Mouse (Mus musculus) mammary gland, adult 2 months (tissue): ENCODE results near the gene Lrrc41. TPM values are rescaled to one million over a fixed set of nuclear protein-coding genes. Genes with fewer than 3 reads are reported as not detected.

ENCODE experiments used
- polyA plus RNA-seq: library from polyadenylated mRNA; depleted of rRNA; stranded (reverse); fragments of >200 nt; gene quantifications from 2 replicates; pipeline ENCODE4 v1.2.3, GENCODE M21; 2012; ENCODE audit warnings: low replicate concordance; rRNA removed

Gene Lrrc41
- polyA plus RNA-seq = 73.6 and 93.1 TPM in 2 replicates

DNA sequence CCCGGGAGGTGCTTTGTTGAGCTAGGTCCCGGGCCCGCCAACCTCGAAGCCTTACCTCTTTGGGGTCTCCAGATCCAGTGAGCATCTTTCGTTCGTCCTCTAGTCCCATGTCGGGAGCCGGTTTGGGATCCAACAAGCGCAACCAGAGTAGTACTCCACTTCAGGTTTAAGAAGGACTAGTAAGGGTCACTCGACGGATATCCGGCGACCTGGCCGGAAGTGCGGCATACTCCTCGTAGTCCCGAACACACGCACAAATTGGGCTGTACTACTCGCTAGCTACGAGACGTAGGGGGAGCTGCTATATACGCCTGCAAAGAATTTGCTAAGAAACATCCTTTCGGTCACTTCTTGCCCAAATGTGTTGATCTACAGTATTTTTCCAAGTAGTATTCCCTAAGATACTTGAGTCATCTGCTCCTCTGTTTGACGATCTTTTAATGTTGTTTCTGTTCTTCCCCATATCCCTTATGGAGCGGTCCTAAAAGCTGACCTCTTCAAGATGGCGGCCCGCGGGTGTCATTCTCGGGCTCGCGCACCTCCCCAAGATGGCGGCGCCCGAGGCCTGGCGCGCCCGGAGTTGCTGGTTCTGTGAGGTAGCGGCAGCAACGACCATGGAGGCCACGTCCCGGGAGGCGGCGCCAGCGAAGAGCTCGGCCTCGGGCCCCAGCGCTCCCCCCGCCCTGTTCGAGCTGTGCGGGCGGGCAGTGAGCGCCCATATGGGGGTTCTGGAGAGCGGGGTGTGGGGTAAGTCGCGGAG is at the start of gene Lrrc41, which contains the start of gene Uqcrh:
Gene Lrrc41, plus strand, starts transcription at position 409 of the 760 bp plus-strand sequence.
Gene Uqcrh, minus strand, starts transcription at position 211 of the 760 bp plus-strand sequence.

DNA sequence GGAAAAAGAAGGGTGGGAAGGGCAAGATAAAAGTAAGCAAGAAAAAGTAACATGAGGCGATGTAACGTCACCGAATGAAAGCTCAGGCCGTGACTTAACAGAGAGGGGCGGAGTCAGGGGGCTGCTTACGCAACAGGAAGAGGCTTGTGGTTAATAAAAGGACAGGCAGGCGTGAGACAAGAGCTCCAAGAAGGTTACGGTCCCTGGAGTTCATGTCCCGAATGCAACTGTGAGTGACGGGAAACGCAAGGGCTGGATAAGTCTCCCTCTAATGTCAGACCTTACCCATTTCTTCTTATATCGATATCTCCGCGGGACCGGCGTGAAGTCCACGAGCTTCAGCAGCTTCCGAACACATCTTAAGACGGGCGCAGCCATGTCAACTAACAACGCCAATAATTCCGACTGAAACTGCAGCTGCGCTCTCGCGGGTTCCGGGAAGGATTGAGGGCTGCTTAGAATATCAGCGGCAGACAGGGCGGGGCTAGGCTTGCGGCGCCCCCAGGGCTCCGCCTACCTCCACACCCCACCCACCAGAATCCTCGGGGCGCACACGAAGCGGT is 21.6 kb upstream of the Lrrc41 start, which contains the start of gene Nsun4:
Gene Nsun4, minus strand, starts transcription at position 478 of the 563 bp plus-strand sequence.

GRCm38 (mm10) chr4:116123602-116124519 is 48.8 kb downstream of the Lrrc41 start, which contains the start of the genes Rad54l and Pomgnt1:
Rad54l (minus strand) TSS chr4:116123690.
Pomgnt1 (plus strand) TSS chr4:116123840.

Other genes with a start within 250 kb of the Lrrc41 start
- 24.5 and 44.3 TPM in 2 replicates for gene Mob3c, start 247.2 kb upstream of the Lrrc41 start, polyA plus RNA-seq
- 65.7 and 87.5 TPM in 2 replicates for gene Mknk1, start 236.1 kb upstream of the Lrrc41 start, polyA plus RNA-seq
- gene Kncn, start 190.9 kb upstream of the Lrrc41 start, polyA plus RNA-seq = 0.07 TPM in 1 of 2 replicates, not detected in the other
- not detected in 2 replicates for gene 6430628N08Rik, start 184.6 kb upstream of the Lrrc41 start, polyA plus RNA-seq
- not detected in 2 replicates for gene Dmbx1, start 135.3 kb upstream of the Lrrc41 start, polyA plus RNA-seq
- 20.3 and 35.2 TPM in 2 replicates for gene Faah, start 57.3 kb upstream of the Lrrc41 start, polyA plus RNA-seq
- gene Nsun4, start 21.4 kb upstream of the Lrrc41 start, polyA plus RNA-seq = 6.6 and 19.6 TPM in 2 replicates
- gene Uqcrh, start 198 bp upstream of the Lrrc41 start, polyA plus RNA-seq = 77.8 and 327 TPM in 2 replicates
- 0.68 and 1.6 TPM in 2 replicates for gene Rad54l, start 48.4 kb downstream of the Lrrc41 start, polyA plus RNA-seq
- 40.6 and 57.5 TPM in 2 replicates for gene Pomgnt1, start 48.6 kb downstream of the Lrrc41 start, polyA plus RNA-seq
- 4.2 and 9.8 TPM in 2 replicates for gene Lurap1, start 76.1 kb downstream of the Lrrc41 start, polyA plus RNA-seq
- 17.9 and 43.4 TPM in 2 replicates for gene Tspan1, start 92.3 kb downstream of the Lrrc41 start, polyA plus RNA-seq
- gene 1700042G07Rik, start 98.1 kb downstream of the Lrrc41 start, polyA plus RNA-seq = not detected in 2 replicates
- gene Gm49337, start 98.1 kb downstream of the Lrrc41 start, polyA plus RNA-seq = not detected in 2 replicates
- gene Pik3r3, start 146.3 kb downstream of the Lrrc41 start, polyA plus RNA-seq = 13.8 and 16.6 TPM in 2 replicates